25 mouse cellular contexts compared by ENCODE assay signal in genomic region chr5:96501783-96502182, GRCm38 (mm10).
DNase-seq lines count a peak whose midpoint lies in the region; ATAC-seq lines count a peak whose summit lies in the region.
"Had no signal": no experiment of that assay in that cellular context is flagged by ENCODE, and none has a peak within 500 bp of the region (broad histone marks: within the 10 kb centered on the region; RNA-seq: fewer than 3 reads in every experiment).

No protein-coding gene starts in this region.

- ATAC-seq in embryonic facial prominence, embryonic 14.5 days (ENCODE audit: low read depth) = no peak
- ATAC-seq: forebrain, embryonic 15.5 days; hindbrain, postnatal 0 days had no signal

- H3K4me3 ChIP-seq in embryonic facial prominence, embryonic 14.5 days (ENCODE audit: low read depth, low read length) = no peak overlapping the region
- H3K4me3 ChIP-seq in embryonic facial prominence, embryonic 10.5 days = no peak overlapping the region
- H3K4me3 ChIP-seq: embryonic facial prominence, embryonic 15.5 days; forebrain, embryonic 15.5 days; hindbrain, embryonic 10.5 days; neural tube, embryonic 12.5 days had no signal

- H3K27ac ChIP-seq in embryonic facial prominence, embryonic 14.5 days (replicated peaks; ENCODE audit: low read depth, low read length) = no peak overlapping the region
- no peak overlapping the region for H3K27ac ChIP-seq in embryonic facial prominence, embryonic 10.5 days (replicated peaks)
- H3K27ac ChIP-seq: embryonic facial prominence, embryonic 15.5 days; forebrain, embryonic 15.5 days; hindbrain, embryonic 10.5 days; hindbrain, postnatal 0 days; liver, embryonic 14.5 days; neural tube, embryonic 12.5 days had no signal

- no peak overlapping the region for H3K4me2 ChIP-seq in embryonic facial prominence, embryonic 14.5 days (ENCODE audit: low read depth, low read length)
- H3K4me2 ChIP-seq: embryonic facial prominence, embryonic 15.5 days; forebrain, embryonic 15.5 days; heart, embryonic 11.5 days; lung, embryonic 14.5 days; neural tube, embryonic 12.5 days had no signal

- H3K36me3 ChIP-seq in embryonic facial prominence, embryonic 14.5 days (ENCODE audit: control insufficient read depth, insufficient read depth, low read length) = no peaks in the 10 kb centered on the region
- no peaks in the 10 kb centered on the region for H3K36me3 ChIP-seq in embryonic facial prominence, embryonic 10.5 days (replicated peaks)
- H3K36me3 ChIP-seq: embryonic facial prominence, embryonic 15.5 days; forebrain, embryonic 15.5 days; hindbrain, embryonic 10.5 days; neural tube, embryonic 12.5 days had no signal

- 0 out of 2 replicates have a peak, but pooled peaks cover 4% of the 10 kb centered on the region for H3K9me3 ChIP-seq in embryonic facial prominence, embryonic 14.5 days (ENCODE audit: control insufficient read depth, low read length)
- H3K9me3 ChIP-seq in embryonic facial prominence, embryonic 10.5 days = no peaks in the 10 kb centered on the region
- H3K9me3 ChIP-seq: embryonic facial prominence, embryonic 15.5 days; forebrain, embryonic 15.5 days; hindbrain, embryonic 10.5 days; neural tube, embryonic 12.5 days had no signal

- H3K9ac ChIP-seq in embryonic facial prominence, embryonic 14.5 days (ENCODE audit: low read depth, low read length) = no peak overlapping the region
- H3K9ac ChIP-seq: embryonic facial prominence, embryonic 15.5 days; forebrain, embryonic 15.5 days; liver, embryonic 14.5 days; lung, embryonic 14.5 days; neural tube, embryonic 12.5 days had no signal

- H3K27me3 ChIP-seq in embryonic facial prominence, embryonic 14.5 days (replicated peaks; ENCODE audit: control insufficient read depth, insufficient read depth, low read length) = no peaks in the 10 kb centered on the region
- H3K27me3 ChIP-seq in embryonic facial prominence, embryonic 10.5 days (replicated peaks; ENCODE audit: low read depth, poor library complexity, severe bottlenecking) = no peaks in the 10 kb centered on the region
- H3K27me3 ChIP-seq: embryonic facial prominence, embryonic 15.5 days; forebrain, embryonic 15.5 days; neural tube, embryonic 12.5 days had no signal

- no peaks in the 10 kb centered on the region for H3K4me1 ChIP-seq in embryonic facial prominence, embryonic 14.5 days (ENCODE audit: control insufficient read depth, insufficient read depth, low read length)
- no peaks in the 10 kb centered on the region for H3K4me1 ChIP-seq in embryonic facial prominence, embryonic 10.5 days
- H3K4me1 ChIP-seq: embryonic facial prominence, embryonic 15.5 days; forebrain, embryonic 15.5 days; hindbrain, embryonic 10.5 days; neural tube, embryonic 12.5 days had no signal

- intact Hi-C loops in left cerebral cortex, postnatal 25 days (cut with DNase I) = no loop called here

- WGBS in embryonic facial prominence, embryonic 14.5 days = 69% methylated on average over 4 of the region's 4 CpGs
- 85% methylated on average over 4 of the region's 4 CpGs for WGBS in embryonic facial prominence, embryonic 10.5 days

- DNase-seq in embryonic facial prominence, embryonic 14.5 days (ENCODE audit: low spot score) = peak; percentile 19
- no peak for DNase-seq in embryonic facial prominence, embryonic 10.5 days (ENCODE audit: low spot score)
- peak; percentile 12 to 16 for DNase-seq in left cerebral cortex, postnatal 25 days (ENCODE audit: low spot score in 2 of 2)
- no peak for DNase-seq in left cerebral cortex, adult 18-20 months (ENCODE audit: low spot score in 2 of 2)
- peak; percentile 65 for DNase-seq in brain, adult 2 months (ENCODE audit: low read depth, low spot score)
- peak; percentile 35 for DNase-seq in telencephalon, adult 2 months (ENCODE audit: low read depth, low spot score)
- DNase-seq in ovary, adult 18-20 months (ENCODE audit: low spot score) = no peak
- DNase-seq: adrenal gland, adult 8-10 months; cerebellum, adult 2 months; cerebellum, postnatal 36 days; embryo, embryonic 11 days; kidney, adult 9 months; lung, embryonic 14.5 days; lung, postnatal 4 days; midbrain, embryonic 14.5 days; retina, postnatal 1 day; thymus, adult 2 months; thymus, postnatal 4 days had no signal

Comparison
In these comparisons a context has a peak if more than half of its experiments do, and no peak if none do; other contexts are left out.
1. DNase-seq: peak in embryonic facial prominence, embryonic 14.5 days (single experiment), left cerebral cortex, postnatal 25 days (2 of 2), brain, adult 2 months (single experiment) and telencephalon, adult 2 months (single experiment); none in embryonic facial prominence, embryonic 10.5 days (single experiment), left cerebral cortex, adult 18-20 months (0 of 2) and ovary, adult 18-20 months (single experiment).